Mouse (Mus musculus): ENCODE results near the gene E2f8. TPM values are rescaled to one million over a fixed set of nuclear protein-coding genes. Genes with fewer than 3 reads are reported as not detected.

E2f8 gene
- polyA plus RNA-seq, 1 experiment from 2014 or later = 22.3 TPM

DNA sequence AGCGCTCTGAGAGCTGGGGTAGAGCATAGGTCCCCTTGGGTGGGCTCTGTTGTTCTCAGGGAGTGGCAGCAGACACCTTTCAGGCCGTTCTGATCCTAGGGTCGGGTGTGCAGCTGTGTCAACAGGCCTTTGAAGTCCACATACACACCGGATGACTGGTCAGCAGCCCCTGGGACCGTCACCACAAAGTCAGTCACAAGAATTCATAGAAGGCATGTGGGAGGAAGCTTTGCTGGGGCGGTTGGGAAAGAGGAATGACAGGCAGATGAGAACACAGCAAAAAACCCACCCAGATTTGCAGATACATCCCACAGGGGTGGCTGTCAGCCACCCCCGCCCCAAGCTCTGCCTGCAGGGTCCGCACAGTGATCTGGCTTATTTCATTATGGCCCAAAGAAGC is 6.6 kb upstream of the E2f8 start:
- no peak for ATAC-seq
- Histone ChIP-seq H3K27ac (no peak overlapping the region), H3K27me3 (replicated peaks) (no peaks in the 10 kb centered on the region), H3K36me3 (no peaks in the 10 kb centered on the region), H3K4me1 (replicated peaks) (no peaks in the 10 kb centered on the region), H3K4me2 (replicated peaks) (no peak overlapping the region), H3K4me3 (replicated peaks) (no peak overlapping the region), H3K9ac (no peak overlapping the region), H3K9me3 (no peaks in the 10 kb centered on the region)
- WGBS = 35% methylated on average over 8 of the region's 8 CpGs

DNA sequence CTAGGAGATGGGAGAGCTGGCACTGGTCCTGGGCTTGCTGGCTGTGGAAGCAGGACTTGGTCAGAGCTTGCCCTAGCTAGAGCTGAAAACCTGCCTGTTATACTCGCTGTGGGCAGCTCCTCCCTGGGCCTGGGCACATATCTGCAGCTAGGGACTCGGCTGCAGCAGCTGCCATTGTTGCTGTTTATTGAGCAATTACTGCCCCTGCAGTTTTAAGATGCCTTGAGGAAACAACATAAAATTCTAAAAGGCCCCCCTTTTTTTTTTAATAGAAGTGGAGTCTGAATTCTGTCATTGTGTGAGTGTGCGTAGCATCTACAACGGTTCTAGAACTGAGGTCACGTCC is 2.8 kb upstream of the E2f8 start:
- 63% methylated on average over 5 of the region's 5 CpGs for WGBS
- Histone ChIP-seq H3K27ac (no peak overlapping the region), H3K9me3 (no peaks in the 10 kb centered on the region), H3K9ac (no peak overlapping the region), H3K4me3 (replicated peaks) (no peak overlapping the region), H3K27me3 (replicated peaks) (no peaks in the 10 kb centered on the region), H3K36me3 (no peaks in the 10 kb centered on the region), H3K4me1 (replicated peaks) (peaks cover 9% of the 10 kb centered on the region), H3K4me2 (replicated peaks) (no peak overlapping the region)
- no peak for ATAC-seq

DNA sequence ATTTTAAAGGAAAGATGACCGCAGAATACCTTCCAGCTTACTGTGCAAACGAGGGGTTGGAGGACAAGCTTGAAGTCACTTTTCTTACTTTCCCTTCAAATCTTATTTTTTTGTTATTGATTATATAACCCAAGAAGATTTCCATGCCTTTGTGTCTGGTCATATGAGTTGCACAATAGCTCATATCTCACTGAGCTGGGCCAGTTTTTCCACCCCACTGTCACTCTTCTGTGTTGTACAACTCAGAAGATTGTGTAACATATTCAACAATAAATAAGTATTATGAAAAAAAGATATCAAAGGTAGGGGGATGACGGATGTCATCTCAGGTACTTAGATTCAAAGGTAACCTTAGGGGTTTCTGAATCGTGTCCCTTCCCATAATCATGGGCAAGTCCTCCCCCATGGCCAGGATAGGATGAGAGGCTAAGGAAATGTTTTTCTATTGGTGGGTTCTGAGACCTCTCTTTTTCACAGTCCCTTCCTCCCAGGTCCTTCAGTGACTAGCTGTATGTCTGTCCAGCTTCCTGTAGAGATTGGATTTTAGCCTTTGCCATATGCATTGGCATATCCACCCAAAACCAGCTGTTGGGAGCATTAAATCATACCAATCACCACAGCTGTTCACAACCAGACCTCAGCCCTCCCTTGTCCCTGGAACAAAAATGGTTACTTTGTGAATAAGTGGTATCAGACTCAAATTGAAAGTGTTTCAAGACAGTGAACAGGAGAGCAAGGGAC is 2.3 kb upstream of the E2f8 start:
- no peak overlapping the region for H3K9ac ChIP-seq
- WGBS = 86% methylated on average over 4 of the region's 4 CpGs
- H3K27ac ChIP-seq = no peak overlapping the region
- peaks cover 12% of the 10 kb centered on the region for H3K4me1 ChIP-seq (replicated peaks)
- H3K36me3 ChIP-seq = no peaks in the 10 kb centered on the region
- ATAC-seq = no peak
- no peaks in the 10 kb centered on the region for H3K9me3 ChIP-seq
- no peaks in the 10 kb centered on the region for H3K27me3 ChIP-seq (replicated peaks)
- no peak overlapping the region for H3K4me2 ChIP-seq (replicated peaks)
- H3K4me3 ChIP-seq (replicated peaks) = no peak overlapping the region

DNA sequence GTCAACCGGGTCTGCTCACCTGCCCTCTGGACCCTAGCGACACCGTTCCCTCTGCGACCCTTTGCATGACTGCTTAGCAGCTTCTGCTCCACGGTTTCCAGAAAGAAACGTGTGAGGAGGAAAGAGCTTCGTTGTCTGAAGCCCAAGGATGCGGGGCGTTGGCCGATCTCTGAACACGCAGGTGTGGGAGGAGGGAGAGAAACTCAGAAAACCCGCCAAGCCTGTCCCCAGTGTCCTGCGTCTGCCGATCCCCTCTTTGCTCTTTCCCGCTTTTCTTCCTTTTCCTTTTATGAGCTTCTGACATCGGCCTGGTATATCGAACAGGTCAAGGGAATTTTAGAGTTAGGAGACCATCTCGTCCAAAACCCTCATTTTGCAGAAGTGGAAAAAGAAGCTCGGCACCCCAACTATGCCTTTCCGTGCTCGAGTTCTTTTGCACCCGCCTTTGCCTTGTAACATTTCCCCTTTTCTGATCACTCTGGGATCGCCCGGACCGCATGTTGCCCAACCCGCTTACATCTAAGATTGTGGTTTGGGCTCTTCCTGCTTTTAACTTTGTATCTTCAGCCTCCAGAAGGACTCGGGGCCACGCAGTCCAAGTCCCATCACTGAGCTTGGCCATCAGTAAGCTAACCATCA is 694 bp upstream of the E2f8 start:
- WGBS = under 1% methylated on average over 28 of the region's 28 CpGs

DNA sequence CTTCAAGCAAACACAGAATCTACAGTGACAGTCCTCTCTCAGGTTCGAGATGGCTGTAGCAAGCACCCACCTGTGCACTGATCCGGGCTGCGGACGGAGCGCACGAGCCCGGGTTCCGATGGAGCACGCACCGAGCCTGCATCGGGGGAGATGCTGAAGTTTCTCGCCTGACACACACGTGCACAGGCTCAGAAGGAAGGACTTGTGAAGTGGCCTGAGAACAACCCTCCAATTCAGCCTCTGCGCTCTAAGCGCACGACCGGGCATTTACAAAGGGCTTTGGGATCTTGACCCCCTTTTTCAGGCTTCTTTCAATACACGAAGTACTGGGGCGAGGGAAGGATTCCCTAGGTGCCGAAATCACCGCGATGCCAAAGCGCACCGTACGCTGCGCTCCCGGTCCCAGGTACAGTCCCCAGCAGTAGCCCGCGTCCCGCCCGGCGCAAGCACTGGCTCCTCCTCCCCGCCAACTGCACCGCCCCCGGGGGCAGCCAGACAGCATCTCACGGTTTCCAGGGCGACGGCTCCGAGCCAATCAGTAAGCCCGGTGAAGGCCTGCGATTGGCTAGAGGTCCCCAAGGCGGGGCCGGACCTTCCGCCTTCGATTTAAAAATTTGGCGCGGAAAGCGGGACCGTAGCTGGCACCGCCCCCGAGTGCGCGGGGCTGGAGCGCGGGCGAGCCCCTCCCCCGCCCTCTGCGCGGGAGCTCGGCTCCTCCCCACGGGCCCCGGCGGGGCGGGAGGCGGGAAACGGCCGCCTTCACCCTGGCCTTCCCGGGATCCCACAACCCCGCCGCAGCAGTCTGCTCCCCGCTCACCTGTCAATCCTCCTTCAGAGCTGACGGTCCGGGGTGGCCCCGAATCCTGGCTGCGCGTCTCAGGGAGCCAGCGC is 560 bp downstream of the E2f8 start:
- no peaks in the 10 kb centered on the region for H3K36me3 ChIP-seq
- peak overlapping the region; percentile 86 for H3K9ac ChIP-seq
- WGBS = under 1% methylated on average over 76 of the region's 77 CpGs
- H3K4me1 ChIP-seq (replicated peaks) = peaks cover 21% of the 10 kb centered on the region
- H3K27me3 ChIP-seq (replicated peaks) = no peaks in the 10 kb centered on the region
- H3K9me3 ChIP-seq = no peaks in the 10 kb centered on the region
- peak; percentile 95 for ATAC-seq
- H3K4me3 ChIP-seq (replicated peaks) = peak overlapping the region; percentile 85
- peak overlapping the region; percentile 94 for H3K4me2 ChIP-seq (replicated peaks)
- H3K27ac ChIP-seq = peak overlapping the region; percentile 91

More for the DNA sequence above, 694 bp upstream of the E2f8 start:
- Histone ChIP-seq H3K9ac (peak overlapping the region; percentile 65), H3K27me3 (replicated peaks) (no peaks in the 10 kb centered on the region), H3K4me3 (replicated peaks) (peak overlapping the region; percentile 85), H3K4me1 (replicated peaks) (peaks cover 19% of the 10 kb centered on the region), H3K4me2 (replicated peaks) (peak overlapping the region; percentile 94), H3K27ac (peak overlapping the region; percentile 62; the same call in 1 of the 2 replicates), H3K36me3 (no peaks in the 10 kb centered on the region), H3K9me3 (no peaks in the 10 kb centered on the region)
- no peak for ATAC-seq

DNA sequence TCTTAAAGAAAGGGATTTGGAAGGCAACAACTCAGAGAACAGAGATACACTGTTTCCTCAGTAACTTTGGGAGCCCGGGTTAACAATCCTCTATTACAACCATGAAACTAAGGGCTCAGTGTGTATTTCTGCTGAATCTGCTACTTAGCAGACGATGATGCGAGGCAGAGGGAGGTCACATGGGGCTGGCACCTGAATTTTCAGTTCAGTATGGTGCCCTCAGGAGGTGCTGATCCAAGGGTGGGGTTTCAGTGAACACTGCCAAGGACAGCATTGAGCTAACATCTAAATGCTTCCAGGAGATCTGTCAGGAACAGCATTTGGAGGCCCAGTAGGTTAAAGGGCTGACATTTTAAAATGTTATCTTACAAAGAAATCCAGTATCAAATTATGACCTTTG is 1.8 kb downstream of the E2f8 start:
- Histone ChIP-seq H3K4me1 (replicated peaks) (peaks cover 21% of the 10 kb centered on the region), H3K9ac (peak overlapping the region; percentile 26; the same call in 1 of the 2 replicates), H3K4me2 (replicated peaks) (peak overlapping the region; percentile 52), H3K36me3 (peaks cover 9% of the 10 kb centered on the region), H3K4me3 (replicated peaks) (peak overlapping the region; percentile 24), H3K27me3 (replicated peaks) (no peaks in the 10 kb centered on the region), H3K9me3 (no peaks in the 10 kb centered on the region), H3K27ac (peak overlapping the region; percentile 19; the same call in 1 of the 2 replicates)
- ATAC-seq = no peak
- 56% methylated on average over 3 of the region's 3 CpGs for WGBS

DNA sequence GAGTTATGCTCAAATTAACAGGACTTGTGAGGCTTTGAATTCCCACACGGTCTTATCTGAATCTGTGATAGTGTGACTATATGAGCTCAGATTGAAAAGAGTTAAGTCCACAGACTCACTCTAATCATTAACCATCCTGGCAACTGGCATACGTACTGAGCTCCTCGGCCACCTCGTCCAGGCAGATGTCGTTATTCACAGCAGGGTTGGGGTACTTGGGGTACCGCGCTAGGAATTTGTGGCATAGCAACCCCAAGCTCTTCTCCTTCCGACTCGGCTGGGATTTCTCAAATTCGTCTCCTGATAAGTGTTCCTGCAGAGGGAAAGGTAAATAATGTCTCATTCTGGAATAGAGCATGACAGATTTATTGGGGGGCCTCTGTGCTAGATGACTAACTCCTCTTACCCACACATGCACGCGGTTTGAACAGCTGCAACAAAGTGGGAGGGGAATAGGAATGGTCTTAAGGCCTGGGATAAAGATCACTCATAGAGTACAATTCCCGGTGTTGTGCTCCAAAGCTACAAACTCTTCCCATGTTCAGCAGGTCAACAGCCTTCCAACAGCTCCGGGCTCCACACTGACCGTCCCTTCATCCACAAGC is 3.5 kb downstream of the E2f8 start:
- WGBS = 32% methylated on average over 15 of the region's 15 CpGs
- peak overlapping the region; percentile 71 for H3K27ac ChIP-seq
- peaks cover 21% of the 10 kb centered on the region for H3K4me1 ChIP-seq (replicated peaks)
- H3K4me3 ChIP-seq (replicated peaks) = peak overlapping the region; percentile 18; the same call in 1 of the 2 replicates
- no peaks in the 10 kb centered on the region for H3K27me3 ChIP-seq (replicated peaks)
- H3K4me2 ChIP-seq (replicated peaks) = peak overlapping the region; percentile 52
- no peak overlapping the region for H3K9ac ChIP-seq
- ATAC-seq = peak; percentile 39
- H3K36me3 ChIP-seq = peaks cover 20% of the 10 kb centered on the region
- H3K9me3 ChIP-seq = no peaks in the 10 kb centered on the region

DNA sequence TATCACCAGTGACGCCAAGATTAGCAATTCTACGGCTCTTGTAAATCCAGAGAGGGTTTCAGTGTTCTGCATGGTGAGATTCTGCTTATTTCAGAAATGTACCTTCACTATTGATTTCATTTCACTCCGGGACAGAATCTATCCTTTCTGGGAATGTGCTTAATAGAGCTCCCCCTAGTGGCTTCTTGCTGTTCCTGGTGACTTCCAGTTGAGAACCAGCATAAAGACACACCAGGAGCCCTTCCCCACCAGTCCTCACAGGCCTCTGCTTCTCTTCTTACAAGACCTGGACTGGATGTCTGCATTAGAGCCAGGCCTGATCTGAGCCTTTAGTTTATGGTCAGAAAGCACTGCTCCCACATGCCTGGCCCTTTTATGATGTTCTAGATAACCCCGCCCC is 4.9 kb downstream of the E2f8 start:
- no peak overlapping the region for H3K27ac ChIP-seq
- no peak overlapping the region for H3K4me3 ChIP-seq (replicated peaks)
- no peaks in the 10 kb centered on the region for H3K27me3 ChIP-seq (replicated peaks)
- peaks cover 31% of the 10 kb centered on the region for H3K36me3 ChIP-seq
- H3K9ac ChIP-seq = no peak overlapping the region
- 75% methylated on average over 4 of the region's 4 CpGs for WGBS
- H3K4me2 ChIP-seq (replicated peaks) = no peak overlapping the region
- ATAC-seq = no peak
- no peaks in the 10 kb centered on the region for H3K9me3 ChIP-seq
- peaks cover 17% of the 10 kb centered on the region for H3K4me1 ChIP-seq (replicated peaks)

DNA sequence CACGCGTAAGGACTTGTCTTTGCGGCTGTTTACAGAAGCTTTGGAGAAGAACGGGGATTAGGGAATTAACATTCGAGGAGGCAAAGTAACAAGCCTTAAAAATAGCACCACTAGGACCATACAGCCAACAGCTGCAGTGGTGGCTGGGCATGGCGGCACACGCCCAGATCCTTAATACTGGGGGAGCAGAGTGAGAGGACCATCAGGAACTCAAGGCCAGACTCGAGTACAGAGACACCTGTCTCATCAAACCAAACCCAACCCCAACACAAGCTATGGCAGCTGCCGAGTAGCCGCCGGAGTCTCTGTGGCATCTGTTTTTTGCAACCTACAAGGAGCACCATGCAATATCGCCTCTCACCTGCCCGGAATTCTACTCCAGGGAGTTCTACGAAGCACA is 6.3 kb downstream of the E2f8 start:
- Histone ChIP-seq H3K4me2 (replicated peaks) (no peak overlapping the region), H3K36me3 (peaks cover 45% of the 10 kb centered on the region), H3K27ac (no peak overlapping the region), H3K4me1 (replicated peaks) (peaks cover 17% of the 10 kb centered on the region), H3K9ac (no peak overlapping the region), H3K27me3 (replicated peaks) (no peaks in the 10 kb centered on the region), H3K4me3 (replicated peaks) (no peak overlapping the region), H3K9me3 (no peaks in the 10 kb centered on the region)
- 88% methylated on average over 14 of the region's 14 CpGs for WGBS
- no peak for ATAC-seq

DNA sequence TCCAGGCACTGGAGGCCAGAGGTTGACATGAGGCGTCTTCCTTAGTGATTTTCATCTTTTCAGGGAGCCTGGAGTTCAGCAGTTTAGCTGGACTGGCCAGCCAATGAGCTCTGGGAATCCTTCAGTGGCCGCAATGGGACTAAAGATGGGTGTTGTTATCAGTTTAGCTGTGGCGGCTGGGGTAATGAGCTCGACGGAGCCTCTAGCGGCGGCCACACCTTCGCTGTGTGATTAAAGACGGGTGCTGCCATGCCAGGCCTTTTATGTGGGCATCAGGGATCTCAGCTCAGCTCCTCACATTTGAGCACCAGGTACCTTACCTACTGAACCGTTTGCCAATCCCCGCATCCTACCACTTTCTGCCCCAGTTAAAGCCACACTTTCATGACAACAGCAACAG is 10.1 kb downstream of the E2f8 start:
- no peaks in the 10 kb centered on the region for H3K9me3 ChIP-seq
- no peaks in the 10 kb centered on the region for H3K27me3 ChIP-seq (replicated peaks)
- H3K27ac ChIP-seq = no peak overlapping the region
- no peak overlapping the region for H3K9ac ChIP-seq
- H3K4me1 ChIP-seq (replicated peaks) = no peaks in the 10 kb centered on the region
- WGBS = 91% methylated on average over 11 of the region's 11 CpGs
- no peak overlapping the region for H3K4me2 ChIP-seq (replicated peaks)
- H3K36me3 ChIP-seq = peaks cover 69% of the 10 kb centered on the region
- ATAC-seq = no peak
- H3K4me3 ChIP-seq (replicated peaks) = no peak overlapping the region

DNA sequence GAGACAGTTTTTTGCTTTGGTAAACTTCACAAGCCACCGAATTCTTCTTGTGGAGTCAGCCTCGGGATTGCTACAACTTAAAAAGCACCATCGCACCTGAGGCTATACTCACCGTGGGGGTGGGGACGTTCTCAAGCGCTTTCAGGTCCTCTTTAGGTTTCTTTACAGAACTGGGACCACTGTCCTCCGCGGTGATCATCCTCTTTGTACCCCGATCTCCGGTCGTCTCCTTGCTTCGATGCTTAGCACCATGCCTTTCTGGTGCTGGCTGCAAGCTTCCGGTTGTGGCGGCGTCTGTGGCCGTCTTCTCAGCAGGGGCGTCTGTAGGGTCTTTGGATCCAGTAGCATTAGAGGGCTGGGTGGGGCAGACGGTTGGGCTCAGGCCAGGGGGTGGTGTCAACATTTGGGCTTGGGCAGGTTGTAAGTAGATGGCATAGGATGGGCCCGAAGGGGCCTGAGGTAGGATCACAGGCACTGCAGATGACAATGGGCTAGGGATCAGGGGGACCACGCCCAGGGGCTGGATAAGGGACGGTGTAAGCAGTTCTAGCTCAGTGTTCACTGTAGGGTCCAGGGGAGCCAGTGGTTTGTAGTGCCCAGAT is 10.7 kb downstream of the E2f8 start:
- H3K27ac ChIP-seq = no peak overlapping the region
- no peak overlapping the region for H3K4me3 ChIP-seq (replicated peaks)
- ATAC-seq = no peak
- H3K9me3 ChIP-seq = no peaks in the 10 kb centered on the region
- H3K4me2 ChIP-seq (replicated peaks) = no peak overlapping the region
- peaks cover 74% of the 10 kb centered on the region for H3K36me3 ChIP-seq
- H3K27me3 ChIP-seq (replicated peaks) = no peaks in the 10 kb centered on the region
- no peaks in the 10 kb centered on the region for H3K4me1 ChIP-seq (replicated peaks)
- WGBS = 95% methylated on average over 21 of the region's 21 CpGs
- no peak overlapping the region for H3K9ac ChIP-seq

DNA sequence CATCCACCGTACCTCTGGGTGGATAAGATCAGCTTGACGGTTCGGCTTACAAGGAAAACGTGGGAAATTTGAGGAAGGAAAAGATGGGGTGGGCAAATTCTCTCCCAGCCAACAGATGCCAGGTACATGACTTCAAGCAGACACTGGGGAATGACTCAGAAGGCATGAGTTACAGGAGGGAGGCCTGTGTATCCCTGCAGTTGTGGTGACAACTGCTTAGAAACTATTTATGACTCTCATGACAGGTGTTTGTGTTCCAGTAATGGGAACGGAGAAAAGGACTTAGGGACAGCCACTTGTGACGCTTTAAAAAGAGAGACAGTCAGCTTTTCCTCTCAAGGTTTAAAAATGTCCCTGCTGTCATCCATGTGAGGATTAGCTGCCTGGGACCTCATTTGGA is 11.3 kb downstream of the E2f8 start:
- H3K27ac ChIP-seq = no peak overlapping the region
- no peaks in the 10 kb centered on the region for H3K27me3 ChIP-seq (replicated peaks)
- no peaks in the 10 kb centered on the region for H3K4me1 ChIP-seq (replicated peaks)
- no peaks in the 10 kb centered on the region for H3K9me3 ChIP-seq
- WGBS = 85% methylated on average over 6 of the region's 6 CpGs
- H3K4me3 ChIP-seq (replicated peaks) = no peak overlapping the region
- H3K36me3 ChIP-seq = peaks cover 72% of the 10 kb centered on the region
- no peak for ATAC-seq
- no peak overlapping the region for H3K9ac ChIP-seq
- no peak overlapping the region for H3K4me2 ChIP-seq (replicated peaks)

Data from intestine, embryonic 15.5 days (tissue).